Mouse (Mus musculus) testis, adult 2 months (tissue): ENCODE measurements around the gene Lrp5. TPM values are rescaled to one million over a fixed set of nuclear protein-coding genes. Genes with fewer than 3 reads are reported as not detected.

ENCODE experiments used
- H3K27ac ChIP-seq: fragments of 200-500 bp; 2 replicates; pipeline ENCODE4 v1.5.1; 2012; ENCODE audit warnings: low read depth, low read length; ENCODE audit not compliant: control insufficient read depth, insufficient read depth
- H3K27me3 ChIP-seq: fragments of 200-500 bp; 2 replicates; pipeline ENCODE4 v1.6.1; 2012; ENCODE audit warnings: mild to moderate bottlenecking, low read length, moderate library complexity; ENCODE audit not compliant: control insufficient read depth, insufficient read depth
- H3K36me3 ChIP-seq: fragments of 200-500 bp; 2 replicates; pipeline ENCODE4 v1.6.1; 2012; ENCODE audit warnings: mild to moderate bottlenecking, low read length; ENCODE audit not compliant: control insufficient read depth, insufficient read depth
- H3K4me1 ChIP-seq: fragments of 200-500 bp; 2 replicates; pipeline ENCODE4 v1.6.1; 2012; ENCODE audit warnings: low read length; ENCODE audit not compliant: control insufficient read depth, insufficient read depth
- H3K4me3 ChIP-seq: fragments of 200-500 bp; 2 replicates; pipeline ENCODE4 v1.5.1; 2012; ENCODE audit warnings: low read depth, mild to moderate bottlenecking, low read length, moderate library complexity, mixed read lengths; ENCODE audit not compliant: control insufficient read depth
- CTCF ChIP-seq: fragments of 200-500 bp; IDR thresholded peaks from 2 replicates; pipeline ENCODE4 v1.5.1; 2012; ENCODE audit warnings: low read depth, mild to moderate bottlenecking, inconsistent platforms, low read length, moderate library complexity; ENCODE audit not compliant: control insufficient read depth, insufficient read depth, insufficient replicate concordance
- POLR2A ChIP-seq: fragments of 200-500 bp; IDR thresholded peaks from 2 replicates; pipeline ENCODE4 v1.6.1; 2012; ENCODE audit warnings: low read depth, mild to moderate bottlenecking, inconsistent platforms, low read length, moderate library complexity; ENCODE audit not compliant: control insufficient read depth
- polyA plus RNA-seq: library from polyadenylated mRNA; depleted of rRNA; stranded (reverse); fragments of >200 nt; gene quantifications from 2 replicates; pipeline ENCODE4 v1.2.3, GENCODE M21; 2012

The Lrp5 gene
- polyA plus RNA-seq, 1 experiment, result 24.9 TPM

GRCm38 (mm10) chr19:3575632-3576384, 110.6 kb downstream of the Lrp5 start, which contains the start of gene Ppp6r3:
TSS of gene Ppp6r3 (minus strand) at chr19:3575749.
- no peaks in the 10 kb centered on the region for H3K27me3 ChIP-seq
- TF ChIP-seq POLR2A (peak; percentile 79), CTCF (no peak)

GRCm38 (mm10) chr19:3575276-3575631, 111.1 kb downstream of the Lrp5 start:
- Histone ChIP-seq H3K27ac (peak overlapping the region; percentile 88), H3K4me1 (peaks cover 10% of the 10 kb centered on the region), H3K4me3 (peak overlapping the region; percentile 89), H3K36me3 (no peaks in the 10 kb centered on the region), H3K27me3 (no peaks in the 10 kb centered on the region)
- TF ChIP-seq CTCF (no peak), POLR2A (no peak)

More at GRCm38 (mm10) chr19:3575632-3576384, 110.6 kb downstream of the Lrp5 start, which contains the start of gene Ppp6r3:
- Histone ChIP-seq H3K36me3 (no peaks in the 10 kb centered on the region), H3K4me1 (peaks cover 10% of the 10 kb centered on the region), H3K27ac (peak within 1 kb of the TSS; percentile 97), H3K4me3 (peak within 1 kb of the TSS; percentile 97)

- Histone ChIP-seq H3K27ac (peak overlapping the region; percentile 88), H3K4me3 (peak overlapping the region; percentile 89), H3K4me1 (peaks cover 10% of the 10 kb centered on the region), H3K27me3 (no peaks in the 10 kb centered on the region), H3K36me3 (no peaks in the 10 kb centered on the region)
- TF ChIP-seq POLR2A (no peak), CTCF (no peak)
Measured at GRCm38 (mm10) chr19:3574593-3575094, 111.7 kb downstream of the Lrp5 start.

- no peaks in the 10 kb centered on the region for H3K36me3 ChIP-seq
- no peak overlapping the region for H3K27ac ChIP-seq
- TF ChIP-seq CTCF (no peak), POLR2A (no peak)
Measured at GRCm38 (mm10) chr19:3564309-3564708, 122.1 kb downstream of the Lrp5 start.

GRCm38 (mm10) chr19:3562752-3563151, 123.6 kb downstream of the Lrp5 start:
- no peak overlapping the region for H3K27ac ChIP-seq
- H3K36me3 ChIP-seq, result no peaks in the 10 kb centered on the region
- no peak overlapping the region for H3K4me3 ChIP-seq
- H3K27me3 ChIP-seq, result no peaks in the 10 kb centered on the region
- TF ChIP-seq CTCF, result no peak
- TF ChIP-seq POLR2A, result no peak
- no peaks in the 10 kb centered on the region for H3K4me1 ChIP-seq

More at GRCm38 (mm10) chr19:3564309-3564708, 122.1 kb downstream of the Lrp5 start:
- no peaks in the 10 kb centered on the region for H3K4me1 ChIP-seq
- H3K27me3 ChIP-seq, result no peaks in the 10 kb centered on the region
- H3K4me3 ChIP-seq, result no peak overlapping the region

GRCm38 (mm10) chr19:3562298-3562697, 124.1 kb downstream of the Lrp5 start:
- H3K4me3 ChIP-seq, result no peak overlapping the region
- H3K27me3 ChIP-seq, result no peaks in the 10 kb centered on the region
- TF ChIP-seq POLR2A, result no peak
- no peak for TF ChIP-seq CTCF
- no peaks in the 10 kb centered on the region for H3K4me1 ChIP-seq
- H3K36me3 ChIP-seq, result no peaks in the 10 kb centered on the region
- no peak overlapping the region for H3K27ac ChIP-seq

- TF ChIP-seq POLR2A, result no peak
- no peak for TF ChIP-seq CTCF
- Histone ChIP-seq H3K36me3 (no peaks in the 10 kb centered on the region), H3K4me3 (no peak overlapping the region), H3K27ac (no peak overlapping the region), H3K4me1 (no peaks in the 10 kb centered on the region), H3K27me3 (no peaks in the 10 kb centered on the region)
Measured at GRCm38 (mm10) chr19:3556169-3556827, 130.1 kb downstream of the Lrp5 start.
